Mouse (Mus musculus) heart, adult 2 months (tissue): ENCODE data around the gene Cenpv. TPM values are rescaled to one million over a fixed set of nuclear protein-coding genes. Genes with fewer than 3 reads are reported as not detected.

ENCODE experiments used
- DNase-seq, 2 experiments: peaks; one replicate each; pipeline ENCODE4 v3.0.0; 2021
- H3K27ac ChIP-seq: fragments of 200-600 bp; 2 replicates; pipeline ENCODE4 v1.8.1; 2022
- H3K27me3 ChIP-seq: fragments of 200-500 bp; 2 replicates; pipeline ENCODE4 v1.6.1; 2012; ENCODE audit warnings: mild to moderate bottlenecking, low read length, inconsistent platforms, mixed read lengths; ENCODE audit not compliant: control insufficient read depth, insufficient read depth
- H3K36me3 ChIP-seq: fragments of 200-500 bp; 2 replicates; pipeline ENCODE4 v1.6.1; 2012; ENCODE audit warnings: low read length, inconsistent platforms; ENCODE audit not compliant: control insufficient read depth, insufficient read depth
- H3K4me1 ChIP-seq: fragments of 200-500 bp; 2 replicates; pipeline ENCODE4 v1.6.1; 2011; ENCODE audit warnings: low read length; ENCODE audit not compliant: control insufficient read depth, insufficient read depth
- H3K4me3 ChIP-seq: fragments of 200-600 bp; 2 replicates; pipeline ENCODE4 v1.8.1; 2022
- H3K79me2 ChIP-seq: fragments of 200-500 bp; replicated peaks from 2 replicates; pipeline ENCODE4 v1.6.1; 2012; ENCODE audit warnings: mild to moderate bottlenecking, inconsistent platforms, low read length, moderate library complexity, mixed read lengths; ENCODE audit not compliant: control insufficient read depth, insufficient read depth
- H3K9ac ChIP-seq: fragments of 200-500 bp; 2 replicates; pipeline ENCODE4 v1.6.1; 2012; ENCODE audit warnings: low read depth, mild to moderate bottlenecking, control low read depth, inconsistent platforms, low read length, mixed read lengths
- CTCF ChIP-seq: fragments of 200-600 bp; IDR thresholded peaks from 2 replicates; pipeline ENCODE4 v1.8.1; 2022; ENCODE audit warnings: antibody characterized with exemption, mild to moderate bottlenecking, moderate library complexity
- EP300 ChIP-seq: fragments of 200-500 bp; IDR thresholded peaks from 2 replicates; pipeline ENCODE4 v1.6.1; 2011; ENCODE audit warnings: low read depth, low read length, control low read depth; ENCODE audit not compliant: insufficient read depth
- POLR2A ChIP-seq: fragments of 200-500 bp; IDR thresholded peaks from 2 replicates; pipeline ENCODE4 v1.6.1; 2011; ENCODE audit warnings: mild to moderate bottlenecking, low read depth, low read length, control low read depth; ENCODE audit not compliant: insufficient read depth
- whole genome bisulfite sequencing: fragments of 180-500 bp; shearing (Covaris S2); methylation state at CpG from one replicate; pipeline ENCODE4 v1.1.7; 2018; 5-methylcytosine and 5-hydroxymethylcytosine counted together
- intact Hi-C: fragments of 180-260 bp; cut with DNase I; formaldehyde crosslinking; loops from one replicate; pipeline ENCODE4 v1.15.1; 2025
- polyA plus RNA-seq: library from polyadenylated mRNA; depleted of rRNA; stranded (reverse); fragments of >200 nt; gene quantifications from 2 replicates; pipeline ENCODE4 v1.2.3, GENCODE M21; 2012
- total RNA-seq, 2 experiments: library from RNA; stranded (reverse); gene quantifications; 2 replicates each; pipeline ENCODE4 v1.2.3; 2021

Gene Cenpv
- total and polyA plus RNA-seq, 3 experiments = 25.0 to 30.8 (median 25.8) TPM

GRCm38 (mm10) chr11:62541581-62541980 is 2.5 kb upstream of the Cenpv start:
- H3K36me3 ChIP-seq = no peaks in the 10 kb centered on the region
- DNase-seq = no peak
- H3K4me3 ChIP-seq = no peak overlapping the region
- no peaks in the 10 kb centered on the region; the same call in 1 of the 2 replicates for H3K79me2 ChIP-seq
- intact Hi-C loops = no loop called here
- no peaks in the 10 kb centered on the region for H3K27me3 ChIP-seq
- H3K4me1 ChIP-seq = peaks cover 3% of the 10 kb centered on the region
- 81% methylated on average over 8 of the region's 8 CpGs for WGBS
- no peak overlapping the region for H3K27ac ChIP-seq
- no peak for TF ChIP-seq POLR2A
- TF ChIP-seq EP300 = no peak
- TF ChIP-seq CTCF = no peak
- H3K9ac ChIP-seq = no peak overlapping the region

GRCm38 (mm10) chr11:62540969-62541368 is 1.9 kb upstream of the Cenpv start:
- Histone ChIP-seq H3K27ac (no peak overlapping the region), H3K36me3 (no peaks in the 10 kb centered on the region), H3K79me2 (no peaks in the 10 kb centered on the region; the same call in 1 of the 2 replicates), H3K4me1 (peaks cover 3% of the 10 kb centered on the region), H3K9ac (no peak overlapping the region), H3K4me3 (no peak overlapping the region), H3K27me3 (no peaks in the 10 kb centered on the region)
- TF ChIP-seq CTCF = no peak
- no peak for TF ChIP-seq POLR2A
- no peak for DNase-seq
- intact Hi-C loops = no loop called here
- 58% methylated on average over 2 of the region's 2 CpGs for WGBS

DNA sequence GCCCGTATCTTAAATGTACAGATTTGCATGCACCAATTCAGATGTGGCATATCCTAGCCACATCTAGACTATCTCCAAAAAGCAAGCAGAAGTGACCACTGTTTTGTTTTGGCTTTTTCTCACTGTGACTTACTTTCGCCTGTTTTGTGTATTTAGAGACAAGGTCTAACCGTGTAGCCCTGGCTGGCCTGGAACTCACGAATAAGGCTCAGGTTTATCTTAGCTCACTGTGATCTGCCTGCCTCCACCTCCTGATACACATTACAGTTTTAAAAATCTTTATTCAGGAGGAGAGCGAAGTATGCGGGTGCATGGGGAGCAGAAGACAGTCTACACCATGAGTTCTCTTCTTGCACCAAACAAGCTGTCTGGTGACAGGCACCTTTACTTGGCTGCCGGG is 1.1 kb upstream of the Cenpv start:
- no peaks in the 10 kb centered on the region for H3K36me3 ChIP-seq
- H3K27me3 ChIP-seq = no peaks in the 10 kb centered on the region
- DNase-seq = no peak
- H3K9ac ChIP-seq = no peak overlapping the region
- H3K4me1 ChIP-seq = peaks cover 3% of the 10 kb centered on the region
- intact Hi-C loops = no loop called here
- TF ChIP-seq CTCF (no peak), POLR2A (no peak), EP300 (no peak)
- 90% methylated on average over 7 of the region's 7 CpGs for WGBS
- H3K4me3 ChIP-seq = no peak overlapping the region
- no peak overlapping the region for H3K27ac ChIP-seq
- H3K79me2 ChIP-seq = no peaks in the 10 kb centered on the region; the same call in 1 of the 2 replicates

DNA sequence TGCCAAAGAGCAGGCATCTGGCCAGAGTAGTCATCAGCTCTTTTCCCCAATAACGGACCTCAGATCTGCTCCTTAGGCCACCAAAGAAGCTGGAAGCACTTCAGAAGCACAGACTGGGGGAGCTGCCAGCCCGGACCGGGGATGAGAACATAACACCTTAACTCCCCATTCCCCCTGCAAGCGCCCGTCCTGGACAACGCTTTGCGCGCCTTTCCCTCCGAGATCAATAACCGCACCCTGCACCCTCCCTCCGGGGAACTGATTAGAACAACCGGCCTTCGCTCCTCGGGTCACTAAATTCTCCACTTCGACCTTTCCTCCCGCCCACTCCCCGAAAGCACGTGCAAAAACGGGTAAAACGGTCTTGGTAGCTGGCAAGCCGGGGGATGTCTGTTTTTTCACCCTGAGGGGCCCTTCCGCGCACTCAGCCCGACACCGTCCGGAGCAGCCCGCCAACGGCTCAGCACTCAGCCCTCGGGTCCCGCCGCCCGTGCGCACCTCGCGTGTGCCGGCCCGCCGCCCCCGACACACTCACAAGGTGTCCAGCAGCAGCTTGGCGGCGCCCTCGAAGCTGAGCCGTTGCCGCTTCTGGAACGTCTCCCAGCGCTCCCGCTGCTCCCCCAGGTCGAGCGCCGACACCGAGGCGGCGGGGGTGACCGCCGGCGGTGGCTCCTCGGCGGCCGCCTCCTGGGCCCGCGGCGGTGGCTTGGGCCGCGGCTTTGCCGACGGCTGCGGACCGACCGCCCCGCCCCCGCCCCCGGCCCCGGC is 556 bp downstream of the Cenpv start:
- Histone ChIP-seq H3K4me1 (peaks cover 3% of the 10 kb centered on the region), H3K27me3 (no peaks in the 10 kb centered on the region), H3K4me3 (peak overlapping the region; percentile 80), H3K36me3 (no peaks in the 10 kb centered on the region), H3K9ac (peak overlapping the region; percentile 99), H3K79me2 (no peaks in the 10 kb centered on the region; the same call in 1 of the 2 replicates), H3K27ac (peak overlapping the region; percentile 69)
- WGBS = under 1% methylated on average over 60 of the region's 73 CpGs
- peak; percentile 35 for TF ChIP-seq CTCF
- TF ChIP-seq EP300 = no peak
- TF ChIP-seq POLR2A = no peak
- peak; percentile 78 for DNase-seq
- intact Hi-C loops = loop anchor here (5.0 kb wide), 1 partner anchor 39 kb away; no protein-coding TSS in a partner anchor

DNA sequence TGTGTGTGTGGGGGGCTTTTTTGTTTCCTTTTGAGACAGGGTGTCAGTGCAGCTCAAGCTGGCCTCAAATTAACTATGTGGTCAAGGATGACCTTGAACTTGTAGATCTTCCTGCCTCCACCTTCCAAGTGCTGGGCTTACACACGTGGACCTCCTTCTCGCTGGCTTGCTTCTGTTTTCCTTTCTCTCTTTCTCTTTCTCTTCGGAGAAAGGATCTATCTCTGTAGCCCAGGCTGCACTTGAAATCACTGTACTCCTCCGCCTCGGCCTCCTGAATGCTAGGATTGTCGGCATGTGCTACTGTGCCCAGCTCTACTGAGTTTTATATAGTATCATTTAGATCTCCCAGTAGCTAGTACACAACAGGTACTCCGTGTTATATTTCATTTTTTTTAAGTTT is 1.5 kb downstream of the Cenpv start:
- Histone ChIP-seq H3K4me3 (no peak overlapping the region), H3K4me1 (peaks cover 3% of the 10 kb centered on the region), H3K27ac (no peak overlapping the region), H3K79me2 (no peaks in the 10 kb centered on the region; the same call in 1 of the 2 replicates), H3K36me3 (no peaks in the 10 kb centered on the region), H3K27me3 (no peaks in the 10 kb centered on the region), H3K9ac (no peak overlapping the region)
- 82% methylated on average over 7 of the region's 7 CpGs for WGBS
- TF ChIP-seq EP300 (no peak), CTCF (no peak), POLR2A (no peak)
- no peak for DNase-seq
- intact Hi-C loops = loop anchor here (5.0 kb wide), 1 partner anchor 40 kb away; no protein-coding TSS in a partner anchor

DNA sequence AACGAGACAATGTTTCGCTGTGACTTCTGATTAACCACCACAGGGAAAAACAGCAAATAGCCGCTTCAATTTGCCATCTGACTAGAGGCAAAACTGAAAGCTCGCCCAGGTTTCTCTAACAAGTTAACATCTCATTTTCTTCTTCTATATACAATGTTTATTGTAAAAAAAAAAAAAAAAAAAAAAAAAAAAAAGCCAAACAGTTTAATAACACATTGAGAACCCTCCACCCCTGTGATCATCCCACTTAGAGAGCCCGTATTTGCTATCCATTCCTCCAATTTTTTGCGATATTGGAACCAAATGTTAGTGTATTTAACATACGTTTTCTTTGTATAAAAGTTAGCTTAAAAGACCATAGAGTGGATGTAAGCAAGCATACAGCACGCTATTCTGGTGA is 2.0 kb downstream of the Cenpv start:
- no peak overlapping the region for H3K27ac ChIP-seq
- H3K79me2 ChIP-seq = no peaks in the 10 kb centered on the region; the same call in 1 of the 2 replicates
- no peaks in the 10 kb centered on the region for H3K27me3 ChIP-seq
- WGBS = 98% methylated on average over 8 of the region's 8 CpGs
- no peak overlapping the region for H3K9ac ChIP-seq
- no peak for TF ChIP-seq POLR2A
- no peak for TF ChIP-seq EP300
- no peak for TF ChIP-seq CTCF
- H3K4me3 ChIP-seq = no peak overlapping the region
- H3K4me1 ChIP-seq = peaks cover 3% of the 10 kb centered on the region
- DNase-seq = no peak
- H3K36me3 ChIP-seq = no peaks in the 10 kb centered on the region
- intact Hi-C loops = loop anchor here (5.0 kb wide), 1 partner anchor 40 kb away; no protein-coding TSS in a partner anchor
